Mouse (Mus musculus) forebrain, postnatal 0 days (tissue): ENCODE measurements at regions not wholly inside any gene's neighbourhood (a gene's known extent, or its start where the extent isn't known, plus 50 kb on each side); places are given as distances from the start of the nearest gene placed in this dataset.
"Not testable (repeated sequence)": the region's sequence is repeated elsewhere in the genome, so short reads cannot be mapped to it uniquely, and the experiment has no call there.

Source experiments
- ATAC-seq: fragments of 200-750 bp; cut with Nextera tagmentation; 2 replicates; pipeline ENCODE4 v1.8.0; 2017; ENCODE audit warnings: mild to moderate bottlenecking, moderate library complexity
- DNase-seq: peaks from one replicate; pipeline ENCODE4 v3.0.0-alpha.2; 2015
- H3K27ac ChIP-seq: fragments of 300-500 bp; sonication (generic); 2 replicates; pipeline ENCODE4 v1.5.1; 2014; ENCODE audit warnings: low read depth, mild to moderate bottlenecking, antibody characterized with exemption, low read length, moderate library complexity, mixed read lengths
- H3K27me3 ChIP-seq: fragments of 300-500 bp; sonication (generic); 2 replicates; pipeline ENCODE4 v1.6.1; 2014; ENCODE audit warnings: mild to moderate bottlenecking, low read length, mixed read lengths; ENCODE audit not compliant: insufficient read depth
- H3K36me3 ChIP-seq: fragments of 300-500 bp; sonication (generic); 2 replicates; pipeline ENCODE4 v1.6.1; 2014; ENCODE audit warnings: mild to moderate bottlenecking, moderate library complexity; ENCODE audit not compliant: insufficient read depth
- H3K4me1 ChIP-seq: fragments of 300-500 bp; sonication (generic); 2 replicates; pipeline ENCODE4 v1.6.1; 2014; ENCODE audit warnings: antibody characterized with exemption; ENCODE audit not compliant: insufficient read depth
- H3K4me2 ChIP-seq: fragments of 300-500 bp; sonication (generic); 2 replicates; pipeline ENCODE4 v1.6.1; 2014; ENCODE audit warnings: low read depth, mild to moderate bottlenecking, moderate library complexity
- H3K4me3 ChIP-seq: fragments of 300-500 bp; sonication (generic); 2 replicates; pipeline ENCODE4 v1.5.1; 2014; ENCODE audit warnings: low read depth, low read length, mixed read lengths
- H3K9ac ChIP-seq: fragments of 300-500 bp; sonication (generic); 2 replicates; pipeline ENCODE4 v1.6.1; 2014; ENCODE audit warnings: mild to moderate bottlenecking
- H3K9me3 ChIP-seq: fragments of 300-500 bp; sonication (generic); 2 replicates; pipeline ENCODE4 v1.6.1; 2016; ENCODE audit warnings: low read length
- CTCF ChIP-seq: sonication (generic); IDR thresholded peaks from 2 replicates; pipeline ENCODE4 v1.5.1; 2016; ENCODE audit warnings: antibody characterized with exemption, control low read depth, low read depth
- WGBS: fragments of 180-500 bp; shearing (Covaris S2); extraction: QIAGEN DNeasy Blood & Tissue Kit; methylation state at CpG from one replicate; pipeline ENCODE4 v1.1.7; 2014; 5-methylcytosine and 5-hydroxymethylcytosine counted together

GRCm38 (mm10) chr15:37083726-37084125 is 76.2 kb upstream of the Zfp706 start:
- ATAC-seq (no peak), DNase-seq (no peak)
- whole genome bisulfite sequencing, result 81% methylated on average over 3 of the region's 3 CpGs
- no peaks in the 10 kb centered on the region for H3K4me1 ChIP-seq
- TF ChIP-seq CTCF, result no peak
- H3K36me3 ChIP-seq, result no peaks in the 10 kb centered on the region
- no peaks in the 10 kb centered on the region for H3K9me3 ChIP-seq
- no peak overlapping the region for H3K27ac ChIP-seq
- H3K4me3 ChIP-seq, result no peak overlapping the region
- H3K9ac ChIP-seq, result no peak overlapping the region
- no peak overlapping the region for H3K4me2 ChIP-seq
- no peaks in the 10 kb centered on the region for H3K27me3 ChIP-seq

- TF ChIP-seq CTCF, result no peak
- Histone ChIP-seq H3K27ac (no peak overlapping the region), H3K9me3 (no peaks in the 10 kb centered on the region), H3K4me1 (no peaks in the 10 kb centered on the region), H3K27me3 (no peaks in the 10 kb centered on the region), H3K36me3 (no peaks in the 10 kb centered on the region), H3K9ac (no peak overlapping the region), H3K4me3 (no peak overlapping the region), H3K4me2 (no peak overlapping the region)
- no peak for ATAC-seq
- WGBS, result 70% methylated on average over 2 of the region's 2 CpGs
- DNase-seq, result no peak
Observed at GRCm38 (mm10) chr15:37081836-37082235, 74.3 kb upstream of the Zfp706 start.

DNA sequence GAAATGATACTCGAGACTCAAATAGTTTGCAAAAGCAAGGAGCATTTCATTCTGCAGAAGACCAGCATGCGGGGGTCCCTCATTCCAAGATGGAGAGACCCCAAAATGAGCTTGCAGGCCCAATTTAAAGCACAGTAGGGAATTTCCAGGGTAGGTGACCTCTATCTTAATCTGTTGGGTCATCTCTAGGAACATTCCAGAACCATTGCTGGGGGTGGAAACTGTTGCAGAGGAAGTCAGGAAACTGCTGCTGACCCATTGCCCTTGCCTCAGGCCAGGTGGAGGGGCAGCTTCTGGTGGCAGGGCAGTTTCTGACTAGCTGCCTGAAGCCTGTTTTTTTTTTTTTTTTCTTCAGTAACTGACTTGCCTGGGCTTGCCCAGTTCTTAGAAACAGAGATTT is 73.4 kb upstream of the Zfp706 start:
- no peaks in the 10 kb centered on the region for H3K4me1 ChIP-seq
- no peak overlapping the region for H3K9ac ChIP-seq
- ATAC-seq (no peak), DNase-seq (no peak)
- H3K4me3 ChIP-seq, result no peak overlapping the region
- 91% methylated on average over 2 of the region's 2 CpGs for WGBS
- no peaks in the 10 kb centered on the region for H3K9me3 ChIP-seq
- H3K27ac ChIP-seq, result no peak overlapping the region
- H3K36me3 ChIP-seq, result no peaks in the 10 kb centered on the region
- TF ChIP-seq CTCF, result no peak
- H3K27me3 ChIP-seq, result no peaks in the 10 kb centered on the region
- H3K4me2 ChIP-seq, result no peak overlapping the region

- H3K27ac ChIP-seq, result no peak overlapping the region
- H3K4me1 ChIP-seq, result no peaks in the 10 kb centered on the region
- H3K9ac ChIP-seq, result no peak overlapping the region
- no peaks in the 10 kb centered on the region for H3K36me3 ChIP-seq
- no peak overlapping the region for H3K4me2 ChIP-seq
- H3K4me3 ChIP-seq, result no peak overlapping the region
- DNase-seq (no peak), ATAC-seq (no peak)
- no peak for TF ChIP-seq CTCF
- H3K27me3 ChIP-seq, result no peaks in the 10 kb centered on the region
- no peaks in the 10 kb centered on the region for H3K9me3 ChIP-seq
- 91% methylated on average over 4 of the region's 4 CpGs for WGBS
Observed at GRCm38 (mm10) chr15:37080395-37080794, 72.8 kb upstream of the Zfp706 start.

GRCm38 (mm10) chr15:37074207-37074606 is 66.6 kb upstream of the Zfp706 start:
- WGBS, result 86% methylated on average over 2 of the region's 2 CpGs
- H3K36me3 ChIP-seq, H3K9me3 ChIP-seq, H3K27me3 ChIP-seq, ATAC-seq, H3K4me1 ChIP-seq, H3K4me3 ChIP-seq, H3K4me2 ChIP-seq, DNase-seq, H3K27ac ChIP-seq, H3K9ac ChIP-seq: not testable (repeated sequence)

DNA sequence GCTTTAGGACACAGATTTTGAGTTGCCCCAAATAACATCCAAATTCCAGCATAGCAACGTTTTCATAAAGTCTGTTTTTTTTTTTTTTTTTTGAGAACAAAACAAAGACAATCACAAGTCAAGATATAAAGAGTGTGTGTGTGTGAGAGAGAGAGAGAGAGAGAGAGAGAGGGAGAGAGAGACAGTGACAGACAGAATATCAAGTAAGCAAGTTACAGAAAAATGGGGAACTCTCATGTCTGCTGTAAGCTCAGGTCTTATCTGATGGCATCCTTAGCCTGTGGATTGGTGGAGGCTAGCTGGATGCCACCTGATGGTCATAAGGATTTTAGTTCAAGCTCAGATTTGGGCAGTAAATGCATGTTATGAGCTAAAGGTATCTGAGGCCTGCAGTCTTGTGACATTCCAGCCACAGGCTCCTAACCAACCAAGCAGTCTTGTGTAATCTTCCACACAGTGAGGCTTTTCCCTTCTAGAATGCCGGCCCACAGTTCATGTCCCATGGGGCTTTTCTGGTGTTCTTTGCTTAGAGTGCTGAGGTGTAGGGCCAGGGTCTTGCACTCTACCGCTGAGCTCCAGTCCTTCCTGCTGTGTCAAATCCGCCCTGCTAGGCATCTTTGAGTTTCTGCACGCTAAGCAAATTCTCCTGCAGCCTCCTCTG is 64.8 kb upstream of the Zfp706 start:
- Histone ChIP-seq H3K36me3 (no peaks in the 10 kb centered on the region), H3K9me3 (no peaks in the 10 kb centered on the region), H3K27ac (no peak overlapping the region), H3K4me2 (no peak overlapping the region), H3K4me1 (no peaks in the 10 kb centered on the region), H3K4me3 (no peak overlapping the region), H3K27me3 (no peaks in the 10 kb centered on the region), H3K9ac (no peak overlapping the region)
- no peak for TF ChIP-seq CTCF
- ATAC-seq (no peak), DNase-seq (no peak)
- 81% methylated on average over 5 of the region's 5 CpGs for WGBS

DNA sequence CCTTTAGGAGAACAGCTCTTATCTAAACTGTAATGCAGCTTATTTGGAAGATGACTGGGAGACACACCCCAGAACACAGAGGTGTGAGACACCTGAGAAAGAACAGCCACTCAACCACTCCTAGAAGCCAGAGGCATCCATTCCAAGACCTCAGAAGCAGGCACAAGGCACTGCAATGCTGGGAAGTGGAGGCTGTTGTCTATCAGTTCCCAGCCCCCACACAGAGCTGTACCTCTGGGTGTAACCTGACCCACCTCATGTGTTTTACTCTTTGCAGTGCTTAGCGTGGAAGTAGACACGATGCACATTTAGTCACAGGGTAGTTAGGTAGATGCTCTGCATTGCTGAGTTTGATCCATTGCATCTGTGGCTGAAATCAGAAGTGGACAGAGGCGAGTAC is 62.6 kb upstream of the Zfp706 start:
- no peaks in the 10 kb centered on the region for H3K4me1 ChIP-seq
- no peaks in the 10 kb centered on the region for H3K27me3 ChIP-seq
- H3K9ac ChIP-seq, result no peak overlapping the region
- H3K36me3 ChIP-seq, result no peaks in the 10 kb centered on the region
- WGBS, result 74% methylated on average over 3 of the region's 3 CpGs
- H3K4me3 ChIP-seq, result no peak overlapping the region
- no peaks in the 10 kb centered on the region for H3K9me3 ChIP-seq
- TF ChIP-seq CTCF, result no peak
- H3K27ac ChIP-seq, result no peak overlapping the region
- ATAC-seq, result no peak
- no peak overlapping the region for H3K4me2 ChIP-seq
- no peak for DNase-seq
